Mouse (Mus musculus): ENCODE measurements around the gene Zfp865. TPM values are rescaled to one million over a fixed set of nuclear protein-coding genes. Genes with fewer than 3 reads are reported as not detected.
A peak's percentile ranks its signal among the peaks of the same experiment; 100 is the strongest.
"Not testable (repeated sequence)": the region's sequence is repeated elsewhere in the genome, so short reads cannot be mapped to it uniquely, and the experiment has no call there.

Zfp865 gene
- total RNA-seq, 2 experiments from 2014 or later, result 12.6 to 13.4 TPM

- intact Hi-C loops (cut with DNase I; ENCODE audit: low total_unique reads), result no loop called here
- no peak for DNase-seq
Observed at GRCm38 (mm10) chr7:5062360-5063001, 42.3 kb downstream of the Zfp865 start.

- intact Hi-C loops (cut with DNase I; ENCODE audit: low total_unique reads), result no loop called here
- DNase-seq, result no peak
Observed at GRCm38 (mm10) chr7:5064886-5065285, 44.7 kb downstream of the Zfp865 start.

GRCm38 (mm10) chr7:5073586-5073985 is 53.4 kb downstream of the Zfp865 start:
- intact Hi-C loops (cut with DNase I; ENCODE audit: low total_unique reads), result loop anchor here (10.0 kb wide), 1 partner anchor 1449 kb away; the partner anchor contains the start of genes Prpf31 and Tfpt

GRCm38 (mm10) chr7:5074984-5075383 is 54.8 kb downstream of the Zfp865 start:
- intact Hi-C loops (cut with DNase I; ENCODE audit: low total_unique reads), result loop anchor here (10.0 kb wide), 1 partner anchor 1450 kb away; the partner anchor contains the start of genes Prpf31 and Tfpt
- DNase-seq, result no peak

More at GRCm38 (mm10) chr7:5073586-5073985, 53.4 kb downstream of the Zfp865 start:
- DNase-seq, result no peak

GRCm38 (mm10) chr7:5076931-5077330 is 56.8 kb downstream of the Zfp865 start:
- intact Hi-C loops (cut with DNase I; ENCODE audit: low total_unique reads), result loop anchor here (10.0 kb wide), 1 partner anchor 1452 kb away; the partner anchor contains the start of genes Prpf31 and Tfpt
- DNase-seq, result no peak

- DNase-seq, result not testable (repeated sequence)
- intact Hi-C loops (cut with DNase I; ENCODE audit: low total_unique reads), result loop anchor here (10.0 kb wide), 1 partner anchor 1455 kb away; the partner anchor contains the start of genes Prpf31 and Tfpt
Observed at GRCm38 (mm10) chr7:5079365-5080009, 59.3 kb downstream of the Zfp865 start.

GRCm38 (mm10) chr7:5080010-5080751 is 60.0 kb downstream of the Zfp865 start, which contains the start of gene Epn1:
Gene Epn1, plus strand, starts transcription at chr7:5080235.
- intact Hi-C loops (cut with DNase I; ENCODE audit: low total_unique reads), result no loop called here
- DNase-seq, result peak; percentile 97

GRCm38 (mm10) chr7:5080815-5081214 is 60.6 kb downstream of the Zfp865 start:
- intact Hi-C loops (cut with DNase I; ENCODE audit: low total_unique reads), result no loop called here
- no peak for DNase-seq

- intact Hi-C loops (cut with DNase I; ENCODE audit: low total_unique reads), result no loop called here
- DNase-seq, result no peak
Observed at GRCm38 (mm10) chr7:5081241-5081640, 61.1 kb downstream of the Zfp865 start.

- intact Hi-C loops (cut with DNase I; ENCODE audit: low total_unique reads), result no loop called here
- no peak for DNase-seq
Observed at GRCm38 (mm10) chr7:5081939-5082338, 61.8 kb downstream of the Zfp865 start.

- DNase-seq, result no peak
- intact Hi-C loops (cut with DNase I; ENCODE audit: low total_unique reads), result no loop called here
Observed at GRCm38 (mm10) chr7:5083325-5084105, 63.3 kb downstream of the Zfp865 start.

- intact Hi-C loops (cut with DNase I; ENCODE audit: low total_unique reads), result no loop called here
- DNase-seq, result no peak
Observed at GRCm38 (mm10) chr7:5085512-5085911, 65.3 kb downstream of the Zfp865 start.

Other genes with a start within 250 kb of the Zfp865 start
- not detected for gene Fam71e2, start 249.1 kb upstream of the Zfp865 start, total RNA-seq (2021)
- gene Il11, start 237.5 kb upstream of the Zfp865 start, total RNA-seq (2021), result under 1 TPM in 1 of 2 experiments, not detected in 1; 0.13 TPM
- gene Tmem190, start 237.4 kb upstream of the Zfp865 start, total RNA-seq (2021), result not detected
- gene Tmem238, start 230.7 kb upstream of the Zfp865 start, total RNA-seq (2021), result 1 to 10 TPM; 2.5 to 4.1 TPM
- 100 to 1,000 TPM; 613 to 657 TPM for gene Rpl28, start 227.5 kb upstream of the Zfp865 start, total RNA-seq (2021)
- gene Ube2s, start 207.8 kb upstream of the Zfp865 start, total RNA-seq (2021), result 10 to 100 TPM; 79.5 to 80.4 TPM
- not detected for gene Shisa7, start 175.7 kb upstream of the Zfp865 start, total RNA-seq (2021)
- gene Isoc2b, start 150.1 kb upstream of the Zfp865 start, total RNA-seq (2021), result 1 to 10 TPM; 2.4 TPM
- gene Isoc2a, start 143.2 kb upstream of the Zfp865 start, total RNA-seq (2021), result 10 to 100 TPM; 15.8 to 16.7 TPM
- gene Gm36210, start 113.9 kb upstream of the Zfp865 start, total RNA-seq (2021), result not detected
- gene Zfp628, start 105.2 kb upstream of the Zfp865 start, total RNA-seq (2021), result 1 to 10 TPM; 7.9 to 8.4 TPM
- gene Nat14, start 98.3 kb upstream of the Zfp865 start, total RNA-seq (2021), result 1 to 10 TPM; 2.4 to 3.3 TPM
- gene Ssc5d, start 94.6 kb upstream of the Zfp865 start, total RNA-seq (2021), result 10 to 100 TPM; 28.5 to 33.4 TPM
- gene Sbk2, start 56.0 kb upstream of the Zfp865 start, total RNA-seq (2021), result 10 to 100 TPM; 39.9 to 51.4 TPM
- gene Sbk3, start 49.2 kb upstream of the Zfp865 start, total RNA-seq (2021), result 1 to 10 TPM in 1 of 2 experiments, under 1 TPM in 1; 0.33 to 1.0 TPM
- 10 to 100 TPM in 1 of 2 experiments, 1 to 10 TPM in 1; 9.0 to 10.5 TPM for gene Zfp579, start 24.2 kb upstream of the Zfp865 start, total RNA-seq (2021)
- gene Zfp524, start 6.0 kb upstream of the Zfp865 start, total RNA-seq (2021), result 1 to 10 TPM; 5.8 to 6.0 TPM
- gene Fiz1, start 5.7 kb upstream of the Zfp865 start, total RNA-seq (2021), result 10 to 100 TPM; 16.3 to 16.5 TPM
- not detected for gene Gm44973, start 4.9 kb upstream of the Zfp865 start, total RNA-seq (2021)
- under 1 TPM; 0.31 to 0.33 TPM for gene Ccdc106, start 177 bp downstream of the Zfp865 start, total RNA-seq (2021)
- gene 4632433K11Rik, start 13.7 kb downstream of the Zfp865 start, total RNA-seq (2021), result not detected
- 1 to 10 TPM; 4.3 to 5.0 TPM for gene Zfp784, start 18.1 kb downstream of the Zfp865 start, total RNA-seq (2021)
- 1 to 10 TPM; 5.6 to 6.6 TPM for gene Zfp580, start 31.2 kb downstream of the Zfp865 start, total RNA-seq (2021)
- 10 to 100 TPM; 52.0 to 62.2 TPM for gene U2af2, start 41.8 kb downstream of the Zfp865 start, total RNA-seq (2021)
- gene Epn1, start 59.9 kb downstream of the Zfp865 start, total RNA-seq (2021), result 100 to 1,000 TPM; 100 to 107 TPM
- not detected for gene Rfpl4, start 96.6 kb downstream of the Zfp865 start, total RNA-seq (2021)
- gene Rasl2-9, start 105.6 kb downstream of the Zfp865 start, total RNA-seq (2021), result 1 to 10 TPM; 1.4 to 1.7 TPM
- not detected for gene Vmn1r55, start 129.3 kb downstream of the Zfp865 start, total RNA-seq (2021)
- gene Vmn1r56, start 176.4 kb downstream of the Zfp865 start, total RNA-seq (2021), result not detected
- gene Vmn1r57, start 198.1 kb downstream of the Zfp865 start, total RNA-seq (2021), result not detected